Mouse (Mus musculus) midbrain, postnatal 0 days (tissue): Measurements from ENCODE around the gene Med10. TPM values are rescaled to one million over a fixed set of nuclear protein-coding genes. Genes with fewer than 3 reads are reported as not detected.
A peak's percentile ranks its signal among the peaks of the same experiment; 100 is the strongest.

ENCODE experiments used
- ATAC-seq: fragments of 200-750 bp; cut with Nextera tagmentation; 2 replicates; pipeline ENCODE4 v1.8.0; 2017; ENCODE audit warnings: moderate number of reproducible peaks, mild to moderate bottlenecking, moderate TSS enrichment, moderate library complexity; ENCODE audit not compliant: low FRiP score
- DNase-seq: peaks from one replicate; pipeline ENCODE4 v3.0.0-alpha.2; 2015; ENCODE audit warnings: low spot score
- H3K27ac ChIP-seq: fragments of 300-500 bp; sonication (generic); 2 replicates; pipeline ENCODE4 v1.5.1; 2014; ENCODE audit warnings: low read depth, mild to moderate bottlenecking, low read length, mixed read lengths
- H3K27me3 ChIP-seq: fragments of 300-500 bp; sonication (generic); 2 replicates; pipeline ENCODE4 v1.6.1; 2014; ENCODE audit warnings: low read length, control low read depth, mixed read lengths; ENCODE audit not compliant: insufficient read depth
- H3K36me3 ChIP-seq: fragments of 300-500 bp; sonication (generic); 2 replicates; pipeline ENCODE4 v1.6.1; 2014; ENCODE audit warnings: low read length, control low read depth, mixed read lengths; ENCODE audit not compliant: insufficient read depth
- H3K4me1 ChIP-seq: fragments of 300-500 bp; sonication (generic); 2 replicates; pipeline ENCODE4 v1.6.1; 2014; ENCODE audit warnings: mild to moderate bottlenecking, control low read depth, antibody characterized with exemption, low read length, mixed read lengths; ENCODE audit not compliant: insufficient read depth
- H3K4me2 ChIP-seq: fragments of 300-500 bp; sonication (generic); 2 replicates; pipeline ENCODE4 v1.6.1; 2014; ENCODE audit warnings: low read depth, mild to moderate bottlenecking, low read length, mixed read lengths; ENCODE audit not compliant: poor library complexity, severe bottlenecking
- H3K4me3 ChIP-seq: fragments of 300-500 bp; sonication (generic); 2 replicates; pipeline ENCODE4 v1.5.1; 2014; ENCODE audit warnings: low read depth, mild to moderate bottlenecking, low read length, moderate library complexity
- H3K9ac ChIP-seq: fragments of 300-500 bp; sonication (generic); replicated peaks from 2 replicates; pipeline ENCODE4 v1.6.1; 2014; ENCODE audit warnings: mild to moderate bottlenecking, low read length, moderate library complexity, mixed read lengths; ENCODE audit not compliant: poor library complexity, severe bottlenecking
- H3K9me3 ChIP-seq: fragments of 300-500 bp; sonication (generic); 2 replicates; pipeline ENCODE4 v1.6.1; 2016; ENCODE audit warnings: low read length, control low read depth
- CTCF ChIP-seq: IDR thresholded peaks from 2 replicates; pipeline ENCODE4 v1.5.1; 2016; ENCODE audit warnings: antibody characterized with exemption, mild to moderate bottlenecking
- WGBS: fragments of 180-500 bp; shearing (Covaris S2); extraction: QIAGEN DNeasy Blood & Tissue Kit; methylation state at CpG from one replicate; pipeline ENCODE4 v1.1.7; 2014; 5-methylcytosine and 5-hydroxymethylcytosine counted together
- polyA plus RNA-seq: library from polyadenylated mRNA; unstranded; fragments of >200 nt; fragmentation: Nextera tagmentation; extraction: Ambion mirVana; gene quantifications from 2 replicates; pipeline ENCODE4 v1.2.1, GENCODE M21; 2015
- total RNA-seq: library from RNA; depleted of rRNA; stranded (reverse); fragments of >200 nt; gene quantifications from 2 replicates; pipeline ENCODE4 v1.2.3, GENCODE M21; 2014

The Med10 gene
- total and polyA plus RNA-seq, 2 experiments from 2014 or later, result 50.5 to 143 TPM

GRCm38 (mm10) chr13:69794808-69795207 lies 7.4 kb upstream of the Med10 start:
- no peaks in the 10 kb centered on the region for H3K9me3 ChIP-seq
- 65% methylated on average over 7 of the region's 7 CpGs for WGBS
- ATAC-seq (no peak), DNase-seq (no peak)
- H3K36me3 ChIP-seq, result no peaks in the 10 kb centered on the region
- H3K9ac ChIP-seq, result no peak overlapping the region
- H3K4me2 ChIP-seq, result no peak overlapping the region
- TF ChIP-seq CTCF, result no peak
- H3K27ac ChIP-seq, result no peak overlapping the region
- H3K27me3 ChIP-seq, result no peaks in the 10 kb centered on the region
- no peak overlapping the region for H3K4me3 ChIP-seq
- no peaks in the 10 kb centered on the region for H3K4me1 ChIP-seq

GRCm38 (mm10) chr13:69809681-69810611 lies 7.8 kb downstream of the Med10 start:
- Histone ChIP-seq H3K27ac (0 out of 2 replicates have a peak overlapping the region, but pooled peaks have one; percentile 18), H3K4me3 (peak overlapping the region; percentile 93), H3K4me2 (peak overlapping the region; percentile 97), H3K27me3 (no peaks in the 10 kb centered on the region), H3K36me3 (peaks cover 24% of the 10 kb centered on the region), H3K4me1 (peaks cover 10% of the 10 kb centered on the region), H3K9ac (peak overlapping the region; percentile 84), H3K9me3 (no peaks in the 10 kb centered on the region)
- ATAC-seq, result peak; percentile 94
- 2% methylated on average over 55 of the region's 55 CpGs for WGBS
- TF ChIP-seq CTCF, result no peak
- peak; percentile 82 for DNase-seq

GRCm38 (mm10) chr13:69810936-69811680 lies 8.9 kb downstream of the Med10 start:
- Histone ChIP-seq H3K36me3 (peaks cover 32% of the 10 kb centered on the region), H3K27ac (no peak overlapping the region), H3K4me3 (peak overlapping the region; percentile 93), H3K4me2 (peak overlapping the region; percentile 97), H3K9ac (peak overlapping the region; percentile 84), H3K27me3 (no peaks in the 10 kb centered on the region), H3K9me3 (no peaks in the 10 kb centered on the region), H3K4me1 (peaks cover 10% of the 10 kb centered on the region)
- whole genome bisulfite sequencing, result 89% methylated on average over 14 of the region's 14 CpGs
- DNase-seq (no peak), ATAC-seq (no peak)
- TF ChIP-seq CTCF, result no peak

DNA sequence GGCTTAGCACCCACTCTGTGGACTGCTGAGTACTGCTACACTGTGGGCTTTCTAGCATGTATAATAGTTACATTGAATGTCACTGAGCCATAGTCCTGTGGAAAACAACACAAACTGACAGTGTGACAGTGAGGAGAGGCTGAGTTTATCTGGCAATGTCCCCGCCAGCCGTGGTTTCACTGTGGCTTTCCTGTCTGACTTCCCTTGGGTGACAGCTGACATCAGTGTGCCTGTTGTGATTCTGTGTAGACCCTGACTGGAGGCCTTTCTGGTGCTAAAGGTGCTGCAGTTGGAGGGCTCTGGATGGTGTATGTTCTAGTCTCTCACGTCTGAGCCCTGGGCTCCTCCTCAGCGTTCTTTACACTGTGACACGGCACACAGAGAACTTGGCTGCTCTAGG lies 11.7 kb downstream of the Med10 start:
- no peaks in the 10 kb centered on the region for H3K27me3 ChIP-seq
- no peak overlapping the region for H3K27ac ChIP-seq
- H3K36me3 ChIP-seq, result peaks cover 44% of the 10 kb centered on the region
- no peak for DNase-seq
- no peak for TF ChIP-seq CTCF
- H3K9ac ChIP-seq, result no peak overlapping the region
- no peak overlapping the region for H3K4me2 ChIP-seq
- ATAC-seq, result no peak
- H3K4me3 ChIP-seq, result no peak overlapping the region
- 95% methylated on average over 5 of the region's 5 CpGs for WGBS
- H3K4me1 ChIP-seq, result peaks cover 10% of the 10 kb centered on the region
- no peaks in the 10 kb centered on the region for H3K9me3 ChIP-seq

DNA sequence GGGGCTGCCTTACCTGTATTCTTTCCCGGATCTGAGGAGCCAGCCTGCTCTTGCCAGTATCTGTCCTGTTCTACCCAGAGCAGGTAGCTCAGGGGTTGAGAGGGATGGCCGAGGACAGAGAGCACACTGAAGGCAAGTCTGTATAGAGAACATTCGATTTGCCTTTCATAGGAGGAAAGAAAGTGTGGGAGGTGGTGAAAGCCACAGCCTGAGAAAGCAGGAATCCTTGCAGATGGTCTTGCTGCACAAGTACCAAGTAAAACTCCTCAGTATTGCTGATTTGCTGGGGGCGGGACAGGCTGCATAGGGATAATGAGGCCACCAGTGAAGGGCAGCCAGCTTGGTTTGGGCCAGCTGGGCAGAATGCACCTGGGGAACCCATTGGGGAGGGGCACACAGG lies 16.1 kb downstream of the Med10 start:
- H3K27ac ChIP-seq, result no peak overlapping the region
- no peaks in the 10 kb centered on the region for H3K4me1 ChIP-seq
- 92% methylated on average over 4 of the region's 4 CpGs for WGBS
- H3K4me2 ChIP-seq, result no peak overlapping the region
- no peak for TF ChIP-seq CTCF
- no peak for DNase-seq
- H3K36me3 ChIP-seq, result peaks cover 36% of the 10 kb centered on the region
- H3K9ac ChIP-seq, result no peak overlapping the region
- no peak overlapping the region for H3K4me3 ChIP-seq
- ATAC-seq, result no peak
- no peaks in the 10 kb centered on the region for H3K9me3 ChIP-seq
- no peaks in the 10 kb centered on the region for H3K27me3 ChIP-seq
